Mouse (Mus musculus) forebrain, embryonic 15.5 days (tissue): Measurements from ENCODE around the gene Olfr1358. TPM values are rescaled to one million over a fixed set of nuclear protein-coding genes. Genes with fewer than 3 reads are reported as not detected.
"Not testable (repeated sequence)": the region's sequence is repeated elsewhere in the genome, so short reads cannot be mapped to it uniquely, and the experiment has no call there.

Experiments
- ATAC-seq: fragments of 200-750 bp; cut with Nextera tagmentation; replicated peaks from 2 replicates; pipeline ENCODE4 v1.8.0; 2017; ENCODE audit warnings: mild to moderate bottlenecking, moderate TSS enrichment, moderate library complexity
- H3K27ac ChIP-seq: fragments of 300-500 bp; sonication (generic); replicated peaks from 2 replicates; pipeline ENCODE4 v1.5.1; 2015; ENCODE audit warnings: mild to moderate bottlenecking, inconsistent platforms
- H3K27me3 ChIP-seq: fragments of 300-500 bp; sonication (generic); 2 replicates; pipeline ENCODE4 v1.6.1; 2015; ENCODE audit warnings: inconsistent platforms
- H3K36me3 ChIP-seq: fragments of 300-500 bp; sonication (generic); 2 replicates; pipeline ENCODE4 v1.6.1; 2015; ENCODE audit warnings: mild to moderate bottlenecking, inconsistent platforms
- H3K4me1 ChIP-seq: fragments of 300-500 bp; sonication (generic); 2 replicates; pipeline ENCODE4 v1.6.1; 2015; ENCODE audit warnings: inconsistent platforms
- H3K4me2 ChIP-seq: fragments of 300-500 bp; sonication (generic); replicated peaks from 2 replicates; pipeline ENCODE4 v1.6.1; 2015; ENCODE audit warnings: mild to moderate bottlenecking, inconsistent platforms
- H3K4me3 ChIP-seq: fragments of 300-500 bp; sonication (generic); 2 replicates; pipeline ENCODE4 v1.5.1; 2015; ENCODE audit warnings: mild to moderate bottlenecking, inconsistent platforms
- H3K9ac ChIP-seq: fragments of 300-500 bp; sonication (generic); replicated peaks from 2 replicates; pipeline ENCODE4 v1.6.1; 2015; ENCODE audit warnings: mild to moderate bottlenecking, inconsistent platforms
- H3K9me3 ChIP-seq: fragments of 300-500 bp; sonication (generic); 2 replicates; pipeline ENCODE4 v1.6.1; 2016; ENCODE audit warnings: inconsistent platforms
- WGBS: fragments of 180-500 bp; shearing (Covaris S2); methylation state at CpG from one replicate; pipeline ENCODE4 v1.1.7; 2015; ENCODE audit warnings: mixed read lengths; 5-methylcytosine and 5-hydroxymethylcytosine counted together
- polyA plus RNA-seq: library from polyadenylated mRNA; unstranded; fragments of >200 nt; fragmentation: Nextera tagmentation; extraction: Ambion mirVana; gene quantifications from 2 replicates; pipeline ENCODE4 v1.2.1, GENCODE M21; 2015

Gene Olfr1358
- not detected in 2 replicates for polyA plus RNA-seq

- no peak within 1 kb of the TSS for H3K4me3 ChIP-seq
- H3K4me1 ChIP-seq: no peaks in the 10 kb centered on the region
- H3K27me3 ChIP-seq: no peaks in the 10 kb centered on the region
- H3K9ac ChIP-seq: no peak within 1 kb of the TSS
- no peak for ATAC-seq
- no peak within 1 kb of the TSS for H3K4me2 ChIP-seq
- H3K27ac ChIP-seq: no peak within 1 kb of the TSS
- H3K9me3 ChIP-seq: no peaks in the 10 kb centered on the region
- H3K36me3 ChIP-seq: no peaks in the 10 kb centered on the region
These were observed at the start of gene Olfr1358 for GRCm38 (mm10) chr10:78517128-78517527. Gene Olfr1358 (plus strand): TSS chr10:78517428.

- Histone ChIP-seq H3K4me1 (peaks cover 15% of the 10 kb centered on the region), H3K9ac (no peak overlapping the region), H3K4me3 (no peak overlapping the region), H3K4me2 (no peak overlapping the region), H3K27me3 (no peaks in the 10 kb centered on the region), H3K36me3 (no peaks in the 10 kb centered on the region), H3K9me3 (no peaks in the 10 kb centered on the region), H3K27ac (no peak overlapping the region)
- 44% methylated on average over 2 of the region's 2 CpGs for WGBS
- ATAC-seq: no peak
These were observed 49.4 kb upstream of the Olfr1358 start for GRCm38 (mm10) chr10:78467761-78468310.

DNA sequence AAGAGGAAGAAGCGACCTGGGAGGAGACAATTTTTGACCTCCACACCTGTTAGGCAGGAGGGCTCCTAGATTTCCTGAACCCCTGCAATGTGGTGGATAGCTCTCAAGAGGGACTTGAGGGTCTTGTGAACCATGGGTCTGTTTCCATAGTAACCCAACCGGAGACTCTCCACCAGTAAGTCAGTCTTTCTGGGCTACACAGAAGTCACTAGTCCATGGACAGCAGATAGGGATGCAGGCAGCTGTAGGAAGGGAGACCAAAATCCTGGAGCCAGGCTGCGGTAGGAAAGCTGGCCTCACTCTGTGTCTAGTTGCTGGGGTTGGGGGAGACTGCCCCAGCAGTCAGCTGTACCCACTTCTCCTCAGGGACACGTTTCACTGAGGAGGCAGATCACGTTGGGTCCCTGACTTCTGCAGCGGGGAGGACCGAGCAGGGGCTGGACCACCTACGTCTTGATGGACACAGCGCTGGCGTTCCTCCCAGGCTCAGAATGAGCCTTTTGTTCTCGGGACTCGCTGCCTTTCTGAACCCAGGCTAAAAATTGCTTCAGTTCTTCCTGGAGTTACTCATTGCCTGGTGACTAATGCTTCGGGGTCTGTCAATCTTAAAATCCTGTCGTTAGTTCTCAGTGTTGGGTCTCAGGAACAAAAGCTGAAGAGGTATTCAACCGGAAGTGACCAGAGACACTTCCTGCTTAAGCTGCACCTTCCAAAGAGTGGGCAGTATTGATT is 46.5 kb upstream of the Olfr1358 start:
- no peaks in the 10 kb centered on the region for H3K27me3 ChIP-seq
- H3K9me3 ChIP-seq: no peaks in the 10 kb centered on the region
- peak overlapping the region; percentile 22; the same call in 1 of the 2 replicates for H3K4me2 ChIP-seq
- H3K4me1 ChIP-seq: peaks cover 4% of the 10 kb centered on the region; the same call in 1 of the 2 replicates
- peak; percentile 51; the same call in 1 of the 2 replicates for ATAC-seq
- H3K9ac ChIP-seq: no peak overlapping the region
- no peak overlapping the region for H3K4me3 ChIP-seq
- no peaks in the 10 kb centered on the region for H3K36me3 ChIP-seq
- no peak overlapping the region for H3K27ac ChIP-seq
- WGBS: 18% methylated on average over 15 of the region's 15 CpGs

GRCm38 (mm10) chr10:78472046-78472445 is 45.2 kb upstream of the Olfr1358 start:
- H3K9me3 ChIP-seq: no peaks in the 10 kb centered on the region
- H3K27ac ChIP-seq: no peak overlapping the region
- WGBS: 89% methylated on average over 3 of the region's 3 CpGs
- H3K36me3 ChIP-seq: no peaks in the 10 kb centered on the region
- no peaks in the 10 kb centered on the region for H3K27me3 ChIP-seq
- no peak overlapping the region for H3K4me3 ChIP-seq
- H3K4me2 ChIP-seq: no peak overlapping the region
- peaks cover 4% of the 10 kb centered on the region; the same call in 1 of the 2 replicates for H3K4me1 ChIP-seq
- no peak for ATAC-seq
- H3K9ac ChIP-seq: no peak overlapping the region

- 52% methylated on average over 5 of the region's 5 CpGs for WGBS
- Histone ChIP-seq H3K9me3 (no peaks in the 10 kb centered on the region), H3K9ac (no peak overlapping the region), H3K4me3 (no peak overlapping the region), H3K27me3 (no peaks in the 10 kb centered on the region), H3K27ac (no peak overlapping the region), H3K36me3 (no peaks in the 10 kb centered on the region), H3K4me2 (no peak overlapping the region), H3K4me1 (peaks cover 4% of the 10 kb centered on the region; the same call in 1 of the 2 replicates)
- no peak for ATAC-seq
These were observed 43.8 kb upstream of the Olfr1358 start for GRCm38 (mm10) chr10:78473434-78473833.

DNA sequence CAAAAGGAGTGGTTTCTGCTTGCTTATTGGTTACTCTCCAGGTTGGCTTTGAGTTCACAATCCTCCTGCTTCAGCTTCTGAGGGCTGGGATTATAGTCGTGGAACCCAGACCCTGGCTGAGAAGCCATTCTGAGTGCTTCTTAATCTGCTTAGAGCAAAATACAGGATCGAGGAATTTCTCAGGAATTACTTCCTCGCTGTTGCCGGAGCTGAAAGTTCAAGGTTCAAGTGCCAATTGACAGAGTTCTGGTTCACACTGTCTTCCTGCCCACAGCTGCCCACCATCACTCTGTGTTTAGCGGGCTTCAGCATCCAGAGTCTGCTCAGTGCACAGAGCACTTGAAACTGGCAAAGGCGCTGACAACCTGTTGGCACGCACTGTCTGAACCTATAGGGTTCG is 42.5 kb upstream of the Olfr1358 start:
- Histone ChIP-seq H3K27ac (no peak overlapping the region), H3K4me3 (no peak overlapping the region), H3K36me3 (no peaks in the 10 kb centered on the region), H3K4me1 (peaks cover 4% of the 10 kb centered on the region; the same call in 1 of the 2 replicates), H3K4me2 (no peak overlapping the region), H3K27me3 (no peaks in the 10 kb centered on the region), H3K9ac (no peak overlapping the region), H3K9me3 (no peaks in the 10 kb centered on the region)
- no peak for ATAC-seq
- 74% methylated on average over 8 of the region's 8 CpGs for WGBS

DNA sequence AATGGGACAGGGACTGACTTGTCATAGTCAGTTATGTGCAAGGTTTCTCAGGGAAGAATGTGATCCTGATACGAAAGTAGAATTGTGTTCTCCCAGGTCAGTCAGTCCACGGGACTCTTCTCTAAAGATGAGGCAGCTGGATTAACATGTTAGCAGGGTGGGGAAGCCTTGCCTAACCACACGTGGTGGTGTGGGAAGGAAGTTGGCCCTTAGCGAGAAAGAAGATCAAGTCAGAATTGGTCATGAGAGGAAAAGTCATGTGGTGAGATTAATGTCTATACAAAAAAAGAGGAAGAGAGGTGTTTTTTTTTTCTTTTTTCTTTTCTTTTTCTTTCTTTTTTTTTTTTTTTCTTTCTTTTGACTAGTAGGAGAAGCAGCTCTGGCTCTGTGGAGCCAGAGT is 40.4 kb upstream of the Olfr1358 start:
- WGBS: 76% methylated on average over 4 of the region's 4 CpGs
- no peak for ATAC-seq
- no peak overlapping the region for H3K4me3 ChIP-seq
- no peak overlapping the region for H3K4me2 ChIP-seq
- no peaks in the 10 kb centered on the region for H3K9me3 ChIP-seq
- no peak overlapping the region for H3K27ac ChIP-seq
- no peak overlapping the region for H3K9ac ChIP-seq
- H3K36me3 ChIP-seq: no peaks in the 10 kb centered on the region
- H3K4me1 ChIP-seq: peaks cover 5% of the 10 kb centered on the region; the same call in 1 of the 2 replicates
- H3K27me3 ChIP-seq: no peaks in the 10 kb centered on the region

DNA sequence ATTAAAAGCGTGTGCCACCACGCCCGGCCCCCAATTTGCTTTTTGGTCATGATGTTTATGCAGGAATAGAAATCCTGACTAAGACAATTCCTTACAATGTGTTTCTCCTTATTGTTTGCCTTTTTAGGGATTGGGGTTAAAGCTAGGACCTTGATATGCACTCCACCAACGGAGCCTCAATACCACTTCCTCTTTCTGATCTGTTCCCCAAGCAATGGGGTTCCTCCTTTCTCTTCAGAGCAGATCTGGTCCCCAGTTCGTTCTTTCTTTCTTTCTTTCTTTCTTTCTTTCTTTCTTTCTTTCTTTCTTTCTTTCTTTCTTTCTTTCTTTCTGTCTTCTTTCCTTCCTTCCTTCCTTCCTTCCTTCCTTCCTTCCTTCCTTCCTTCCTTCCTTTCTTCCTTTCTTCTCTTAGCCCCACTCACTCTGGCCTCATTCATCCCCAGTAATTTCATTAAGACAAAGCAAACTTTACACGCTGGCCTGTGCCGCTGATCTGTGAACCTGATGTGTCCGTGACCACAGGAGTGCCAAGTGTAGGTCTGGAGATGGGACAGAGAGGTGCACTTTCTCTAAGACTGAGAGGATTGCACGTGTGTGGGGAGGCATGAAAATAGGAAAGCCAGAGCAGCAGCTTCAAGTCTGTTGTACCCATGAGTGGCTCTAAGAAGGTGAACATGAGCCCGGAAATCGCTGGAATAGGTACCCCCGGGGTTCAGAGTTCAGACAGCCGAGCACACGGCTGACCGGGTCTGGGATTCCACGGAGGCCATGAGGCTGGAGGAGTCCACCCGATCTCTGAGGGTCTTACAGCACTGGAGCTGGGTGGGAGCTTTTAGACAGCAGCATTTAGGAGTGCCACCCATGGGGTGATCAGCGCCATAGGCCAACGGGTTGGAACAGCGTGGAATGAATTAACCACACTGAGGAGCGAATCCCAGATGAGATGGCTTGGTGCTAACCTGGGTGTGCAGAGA is 36.0 kb upstream of the Olfr1358 start:
- H3K9me3 ChIP-seq: no peaks in the 10 kb centered on the region
- ATAC-seq: 0 out of 2 replicates have a peak, but pooled peaks have one; percentile 11
- H3K4me2 ChIP-seq: peak overlapping the region; percentile 86
- H3K9ac ChIP-seq: peak overlapping the region; percentile 47
- peaks cover 10% of the 10 kb centered on the region for H3K4me1 ChIP-seq
- no peak overlapping the region for H3K27ac ChIP-seq
- WGBS: 39% methylated on average over 21 of the region's 21 CpGs
- no peaks in the 10 kb centered on the region for H3K36me3 ChIP-seq
- peaks cover 4% of the 10 kb centered on the region; the same call in 1 of the 2 replicates for H3K27me3 ChIP-seq
- H3K4me3 ChIP-seq: peak overlapping the region; percentile 54

DNA sequence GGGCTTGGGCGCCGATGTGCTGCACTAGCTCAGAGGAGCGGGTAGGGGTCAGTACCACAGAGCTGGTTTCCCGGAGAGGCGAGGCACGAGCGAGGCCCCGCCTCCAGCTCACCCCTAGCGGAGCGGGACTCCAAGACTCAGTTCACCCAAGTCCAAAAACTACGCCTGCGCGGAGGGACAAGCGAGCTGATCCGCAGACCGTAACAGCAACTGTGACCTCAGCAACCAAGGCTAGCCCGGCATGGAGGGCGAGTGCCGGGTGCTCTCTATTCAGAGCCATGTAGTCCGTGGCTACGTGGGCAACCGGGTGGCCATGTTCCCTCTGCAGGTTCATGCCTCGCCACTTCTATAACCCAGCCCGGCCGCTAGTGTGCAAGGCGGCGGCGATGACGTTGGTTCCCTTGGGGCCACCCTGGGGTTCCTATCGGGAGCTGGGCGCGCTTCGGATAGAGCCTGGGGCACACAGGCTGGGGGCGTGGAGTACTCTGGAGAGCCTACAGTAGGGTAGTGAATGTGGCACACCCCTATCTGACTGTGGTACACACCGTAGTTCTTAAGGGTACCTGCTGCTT is 35.2 kb upstream of the Olfr1358 start:
- peak overlapping the region; percentile 86 for H3K4me2 ChIP-seq
- H3K4me1 ChIP-seq: peaks cover 10% of the 10 kb centered on the region
- H3K9ac ChIP-seq: peak overlapping the region; percentile 47
- no peaks in the 10 kb centered on the region for H3K36me3 ChIP-seq
- peaks cover 4% of the 10 kb centered on the region; the same call in 1 of the 2 replicates for H3K27me3 ChIP-seq
- H3K4me3 ChIP-seq: peak overlapping the region; percentile 54
- no peak overlapping the region for H3K27ac ChIP-seq
- no peaks in the 10 kb centered on the region for H3K9me3 ChIP-seq
- WGBS: 1% methylated on average over 35 of the region's 35 CpGs
- ATAC-seq: peak; percentile 95

GRCm38 (mm10) chr10:78485369-78485768 is 31.9 kb upstream of the Olfr1358 start:
- H3K4me1 ChIP-seq: peaks cover 15% of the 10 kb centered on the region
- H3K36me3 ChIP-seq, H3K4me3 ChIP-seq, ATAC-seq, H3K4me2 ChIP-seq, H3K27ac ChIP-seq, H3K9ac ChIP-seq, H3K27me3 ChIP-seq, H3K9me3 ChIP-seq: not testable (repeated sequence)
- WGBS: 64% methylated on average over 2 of the region's 2 CpGs

GRCm38 (mm10) chr10:78486871-78487270 is 30.4 kb upstream of the Olfr1358 start:
- no peak overlapping the region for H3K27ac ChIP-seq
- H3K4me2 ChIP-seq: no peak overlapping the region
- H3K27me3 ChIP-seq: peaks cover 4% of the 10 kb centered on the region; the same call in 1 of the 2 replicates
- 0 out of 2 replicates have a peak, but pooled peaks have one; percentile 34 for ATAC-seq
- no peak overlapping the region for H3K9ac ChIP-seq
- no peak overlapping the region for H3K4me3 ChIP-seq
- peaks cover 9% of the 10 kb centered on the region; the same call in 1 of the 2 replicates for H3K4me1 ChIP-seq
- 78% methylated on average over 5 of the region's 5 CpGs for WGBS
- H3K9me3 ChIP-seq: no peaks in the 10 kb centered on the region
- H3K36me3 ChIP-seq: no peaks in the 10 kb centered on the region
